ENCODE assay signal across 11 mouse cellular contexts in genomic region chr8:61228678-61229077, GRCm38 (mm10). TPM values are rescaled to one million over a fixed set of nuclear protein-coding genes. Genes with fewer than 3 reads are reported as not detected.
DNase-seq lines count a peak whose midpoint lies in the region; ATAC-seq and TF ChIP-seq lines count a peak whose summit lies in the region.
"Had no signal": no experiment of that assay in that cellular context is flagged by ENCODE, and none has a peak within 500 bp of the region (broad histone marks: within the 10 kb centered on the region; RNA-seq: fewer than 3 reads in every experiment).

No protein-coding gene starts in this region.

- H3K27ac ChIP-seq in embryonic fibroblast, embryonic 13.5 days (ENCODE audit: insufficient read depth, low read length): no peak overlapping the region
- H3K27ac ChIP-seq in hindbrain, embryonic 13.5 days: no peak overlapping the region
- H3K27ac ChIP-seq in neural tube, embryonic 12.5 days: no peak overlapping the region

- peaks cover 2% of the 10 kb centered on the region; the same call in 1 of the 2 replicates for H3K4me1 ChIP-seq in embryonic fibroblast, embryonic 13.5 days (ENCODE audit: control insufficient read depth, insufficient read depth, low read length)
- peaks cover 75% of the 10 kb centered on the region for H3K4me1 ChIP-seq in hindbrain, embryonic 13.5 days (replicated peaks)
- H3K4me1 ChIP-seq in neural tube, embryonic 12.5 days: peaks cover 34% of the 10 kb centered on the region

- 70% methylated on average over 8 of the region's 8 CpGs for WGBS in hindbrain, embryonic 13.5 days
- WGBS in neural tube, embryonic 12.5 days: 77% methylated on average over 8 of the region's 8 CpGs

- no peaks in the 10 kb centered on the region for H3K27me3 ChIP-seq in hindbrain, embryonic 13.5 days
- no peaks in the 10 kb centered on the region for H3K27me3 ChIP-seq in neural tube, embryonic 12.5 days (replicated peaks)

- ATAC-seq in hindbrain, embryonic 13.5 days (ENCODE audit: low FRiP score): no peak
- ATAC-seq in neural tube, embryonic 12.5 days (ENCODE audit: low FRiP score, low read depth): no peak

- peak; percentile 33 for DNase-seq in kidney, adult 9 months
- no peak for DNase-seq in kidney, adult 8-10 months
- DNase-seq in layer of hippocampus, adult 18-20 months (ENCODE audit: low spot score in 2 of 2): no peak
- no peak for DNase-seq in gastrocnemius, postnatal 4 days (ENCODE audit: low spot score in 2 of 2)
- DNase-seq: adrenal gland, postnatal 10 days; gastrocnemius, postnatal 25 days; retina, postnatal 1 day had no signal

- peak overlapping the region; percentile 88 for H3K4me2 ChIP-seq in hindbrain, embryonic 13.5 days
- H3K4me2 ChIP-seq in neural tube, embryonic 12.5 days (replicated peaks): peak overlapping the region; percentile 85

- TF ChIP-seq POLR2A in embryonic fibroblast, embryonic 13.5 days (IDR thresholded peaks at IDR 0.05; ENCODE audit: low read depth, low read length): no peak

- 0 out of 2 replicates have a peak overlapping the region, but pooled peaks have one; percentile 1 for H3K4me3 ChIP-seq in embryonic fibroblast, embryonic 13.5 days (ENCODE audit: insufficient read depth, low read length)
- H3K4me3 ChIP-seq in hindbrain, embryonic 13.5 days: peak overlapping the region; percentile 80
- H3K4me3 ChIP-seq in neural tube, embryonic 12.5 days: no peak overlapping the region
- H3K4me3 ChIP-seq: megakaryocyte, embryonic 14.5 days had no signal

- no peak for TF ChIP-seq CTCF in embryonic fibroblast, embryonic 13.5 days (IDR thresholded peaks at IDR 0.05; ENCODE audit: borderline replicate concordance, insufficient read depth, low read length)

- H3K36me3 ChIP-seq in hindbrain, embryonic 13.5 days: 0 out of 2 replicates have a peak, but pooled peaks cover 5% of the 10 kb centered on the region
- H3K36me3 ChIP-seq in neural tube, embryonic 12.5 days: peaks cover 7% of the 10 kb centered on the region; the same call in 1 of the 2 replicates

- no peaks in the 10 kb centered on the region for H3K9me3 ChIP-seq in hindbrain, embryonic 13.5 days
- H3K9me3 ChIP-seq in neural tube, embryonic 12.5 days: no peaks in the 10 kb centered on the region
- H3K9me3 ChIP-seq: megakaryocyte, embryonic 14.5 days had no signal

- no peak overlapping the region for H3K9ac ChIP-seq in hindbrain, embryonic 13.5 days
- no peak overlapping the region for H3K9ac ChIP-seq in neural tube, embryonic 12.5 days

RNA-seq across cellular contexts. Expression of gene Sh3rf1, which starts 5.0 kb away (rescaled TPM):
- 10.9 and 20.5 TPM in 2 replicates for polyA plus RNA-seq in embryonic fibroblast, embryonic 13.5 days (2011; ENCODE audit: insufficient read length, low read depth, missing spikeins)
- polyA plus RNA-seq in hindbrain, embryonic 13.5 days (2015; fragmentation: Nextera tagmentation; extraction: Ambion mirVana): 30.0 and 30.5 TPM in 2 replicates
- 25.2 and 26.2 TPM in 2 replicates for polyA plus RNA-seq in neural tube, embryonic 12.5 days (2016; fragmentation: Nextera tagmentation; extraction: Ambion mirVana)
- 10 to 100 TPM; 64.7 to 72.7 TPM for total RNA-seq in layer of hippocampus, adult 18-20 months (2021)
- total RNA-seq in gastrocnemius, postnatal 4 days (2021): 10 to 100 TPM; 10.6 to 12.3 TPM
